8 mouse cellular contexts compared by ENCODE assay signal in the genomic region with DNA sequence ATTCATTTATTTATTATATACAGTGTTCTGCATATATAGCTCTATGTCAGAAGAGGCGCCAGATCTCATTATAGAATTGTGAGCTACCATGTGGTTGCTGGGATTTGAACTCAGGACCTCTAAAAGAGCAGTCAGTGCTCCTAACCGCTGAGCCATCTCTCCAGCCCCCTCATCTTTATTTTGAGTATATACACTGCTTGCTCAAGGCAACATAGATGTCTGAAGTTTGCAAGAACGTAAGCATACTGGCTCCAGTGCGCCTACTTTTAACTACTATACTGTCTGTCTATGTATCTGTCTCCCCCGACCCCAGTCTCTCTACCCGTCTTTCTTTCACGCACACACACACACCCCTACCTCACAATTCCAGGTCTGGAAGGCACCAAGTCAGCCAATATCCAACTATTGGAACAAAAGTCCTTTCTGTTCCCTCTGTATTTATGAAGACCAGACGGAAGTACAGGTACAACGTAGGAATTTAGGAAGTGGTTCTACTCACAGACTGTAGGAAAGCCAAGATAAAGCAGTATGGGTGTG. TPM values are rescaled to one million over a fixed set of nuclear protein-coding genes. Genes with fewer than 3 reads are reported as not detected.
DNase-seq lines count a peak whose midpoint lies in the region; ATAC-seq and TF ChIP-seq lines count a peak whose summit lies in the region.

No protein-coding gene starts in this region.

- no peak for DNase-seq in heart, adult 9 months (ENCODE audit: low spot score in 2 of 2)
- DNase-seq in MEL (ENCODE audit: low read depth, low spot score), result peak; percentile 64
- no peak for DNase-seq in midbrain, embryonic 10.5 days (ENCODE audit: low spot score)
- no peak for DNase-seq in Muller cell, postnatal 12 days (ENCODE audit: inconsistent ontology term)
- DNase-seq in thymus, postnatal 4 days, result no peak
- no peak for DNase-seq in layer of hippocampus, adult 11-12 months (ENCODE audit: low spot score)

- no peak for TF ChIP-seq RAD21 in MEL (IDR thresholded peaks at IDR 0.05; ENCODE audit: low read depth, low read length)

- peaks cover 5% of the 10 kb centered on the region; the same call in 1 of the 2 replicates for H3K4me1 ChIP-seq in heart, embryonic 11.5 days (ENCODE audit: control insufficient read depth, insufficient read depth, low read length)
- H3K4me1 ChIP-seq in MEL (ENCODE audit: control insufficient read depth in 1 of 2, insufficient read depth in 2 of 2, low read length in 2 of 2), result peaks cover 4 to 10% of the 10 kb centered on the region in 2 experiments; a peak in 3 of 4 replicates
- H3K4me1 ChIP-seq in hindbrain, embryonic 12.5 days, result peaks cover 12% of the 10 kb centered on the region
- H3K4me1 ChIP-seq in midbrain, embryonic 10.5 days, result peaks cover 18% of the 10 kb centered on the region

- TF ChIP-seq EP300 in MEL (IDR thresholded peaks at IDR 0.05; ENCODE audit: low read depth in 1 of 2, low read length in 2 of 2), result peak in 1 of 2 experiments; percentile 8; a peak in 1 of 4 replicates

- no peak for TF ChIP-seq CTCF in MEL (IDR thresholded peaks at IDR 0.05 in 2 of 3, conservative IDR thresholded peaks at IDR 0.05 in 1 of 3; ENCODE audit: control insufficient read depth in 1 of 3, insufficient read depth in 1 of 3, low read depth in 2 of 3, low read length in 3 of 3, poor library complexity in 1 of 3, severe bottlenecking in 1 of 3)

- peaks cover 30% of the 10 kb centered on the region for H3K79me2 ChIP-seq in MEL (ENCODE audit: control insufficient read depth, insufficient read depth, low read length, poor library complexity)

- WGBS in heart, embryonic 11.5 days (ENCODE audit: insufficient replicate concordance), result 57% methylated on average over 9 of the region's 9 CpGs
- 68% methylated on average over 9 of the region's 9 CpGs for WGBS in hindbrain, embryonic 12.5 days
- whole genome bisulfite sequencing in midbrain, embryonic 10.5 days, result 63% methylated on average over 9 of the region's 9 CpGs

- peak overlapping the region; percentile 39; the same call in 1 of the 2 replicates for H3K9ac ChIP-seq in heart, embryonic 11.5 days (ENCODE audit: low read depth, low read length)
- H3K9ac ChIP-seq in MEL (ENCODE audit: control insufficient read depth, low read depth, low read length, poor library complexity, severe bottlenecking), result peak overlapping the region; percentile 97
- H3K9ac ChIP-seq in hindbrain, embryonic 12.5 days, result no peak overlapping the region

- peaks cover 13% of the 10 kb centered on the region; the same call in 1 of the 2 replicates for H3K36me3 ChIP-seq in heart, embryonic 11.5 days (ENCODE audit: control insufficient read depth, insufficient read depth, low read length)
- H3K36me3 ChIP-seq in MEL (ENCODE audit: control insufficient read depth in 1 of 2, insufficient read depth in 2 of 2, low read length in 2 of 2), result peaks cover 3 to 25% of the 10 kb centered on the region in 2 experiments
- peaks cover 20% of the 10 kb centered on the region for H3K36me3 ChIP-seq in hindbrain, embryonic 12.5 days
- H3K36me3 ChIP-seq in midbrain, embryonic 10.5 days, result peaks cover 25% of the 10 kb centered on the region

- H3K27me3 ChIP-seq in heart, embryonic 11.5 days (ENCODE audit: control insufficient read depth, insufficient read depth, low read length), result no peaks in the 10 kb centered on the region
- no peaks in the 10 kb centered on the region for H3K27me3 ChIP-seq in MEL (ENCODE audit: control insufficient read depth in 1 of 2, insufficient read depth in 2 of 2, low read length in 2 of 2)
- H3K27me3 ChIP-seq in hindbrain, embryonic 12.5 days, result no peaks in the 10 kb centered on the region
- no peaks in the 10 kb centered on the region for H3K27me3 ChIP-seq in midbrain, embryonic 10.5 days (ENCODE audit: low read depth, poor library complexity, severe bottlenecking)

- H3K4me3 ChIP-seq in heart, embryonic 11.5 days (ENCODE audit: low read depth, low read length), result peak overlapping the region; percentile 92
- H3K4me3 ChIP-seq in MEL (ENCODE audit: control insufficient read depth in 1 of 2, insufficient read depth in 1 of 2, low read depth in 2 of 2, low read length in 2 of 2), result peak overlapping the region; percentile 67 to 95
- peak overlapping the region; percentile 94 for H3K4me3 ChIP-seq in hindbrain, embryonic 12.5 days
- H3K4me3 ChIP-seq in midbrain, embryonic 10.5 days, result peak overlapping the region; percentile 89

- ATAC-seq in heart, embryonic 11.5 days (replicated peaks; ENCODE audit: insufficient number of reproducible peaks, low FRiP score, low TSS enrichment), result no peak
- no peak for ATAC-seq in hindbrain, embryonic 12.5 days (ENCODE audit: low FRiP score)

- no peak overlapping the region for H3K27ac ChIP-seq in heart, embryonic 11.5 days (ENCODE audit: low read depth, low read length)
- H3K27ac ChIP-seq in MEL (ENCODE audit: control insufficient read depth, low read depth, low read length), result peak overlapping the region; percentile 22
- H3K27ac ChIP-seq in hindbrain, embryonic 12.5 days, result no peak overlapping the region
- H3K27ac ChIP-seq in midbrain, embryonic 10.5 days (replicated peaks), result peak overlapping the region; percentile 96; the same call in 1 of the 2 replicates

- H3K9me3 ChIP-seq in heart, embryonic 11.5 days (replicated peaks; ENCODE audit: control insufficient read depth, low read length), result no peaks in the 10 kb centered on the region
- H3K9me3 ChIP-seq in MEL (replicated peaks; ENCODE audit: insufficient read depth, low read length), result no peaks in the 10 kb centered on the region
- no peaks in the 10 kb centered on the region for H3K9me3 ChIP-seq in hindbrain, embryonic 12.5 days (replicated peaks)
- no peaks in the 10 kb centered on the region for H3K9me3 ChIP-seq in midbrain, embryonic 10.5 days (replicated peaks)

- no peak for TF ChIP-seq POLR2A in MEL (IDR thresholded peaks at IDR 0.05; ENCODE audit: control insufficient read depth in 1 of 2, insufficient read depth in 1 of 2, low read depth in 1 of 2, low read length in 2 of 2, poor library complexity in 1 of 2)

- H3K4me2 ChIP-seq in heart, embryonic 11.5 days, result peak overlapping the region; percentile 79
- H3K4me2 ChIP-seq in hindbrain, embryonic 12.5 days (replicated peaks), result peak overlapping the region; percentile 79

TF ChIP-seq in MEL, 35 proteins besides CTCF, POLR2A, EP300 and RAD21:
- no peak for TF ChIP-seq POLR2AphosphoS5 (IDR thresholded peaks at IDR 0.05; ENCODE audit: borderline replicate concordance, low read depth, low read length)
- TF ChIP-seq MAX (IDR thresholded peaks at IDR 0.05; ENCODE audit: low read length), result no peak
- no peak for TF ChIP-seq E2F4 (IDR thresholded peaks at IDR 0.05; ENCODE audit: borderline replicate concordance, low read depth, low read length)
- peak; percentile 96 for TF ChIP-seq TBP (IDR thresholded peaks at IDR 0.05; ENCODE audit: low read depth, low read length)
- no peak for TF ChIP-seq CHD2 (IDR thresholded peaks at IDR 0.05; ENCODE audit: low read length)

RNA-seq across cellular contexts. Expression of gene Nkapd1, which starts 0.6 kb away (rescaled TPM):
- polyA plus RNA-seq in heart, embryonic 11.5 days (2014; fragmentation: Nextera tagmentation; extraction: Ambion mirVana), result 20.2 and 21.3 TPM in 2 replicates
- total RNA-seq in MEL (2012; rRNA removed), result 8.7 and 10.4 TPM in 2 replicates
- polyA plus RNA-seq in MEL (2012; ENCODE audit: insufficient read depth in 1 of 2, insufficient read length in 2 of 2, low read depth in 1 of 2, low replicate concordance in 2 of 2, missing spikeins in 1 of 2), result 10 to 100 TPM in 1 of 2 experiments, not detected in 1; 20.2 TPM
- polyA plus RNA-seq in hindbrain, embryonic 12.5 days (2016; fragmentation: Nextera tagmentation; extraction: Ambion mirVana), result 32.9 and 34.7 TPM in 2 replicates
- polyA plus RNA-seq in midbrain, embryonic 10.5 days (2016; fragmentation: Nextera tagmentation; extraction: Ambion mirVana), result 19.9 and 20.2 TPM in 2 replicates

RNA-seq across cellular contexts. Expression of gene Pih1d2, which starts 0.7 kb away (rescaled TPM):
- polyA plus RNA-seq in heart, embryonic 11.5 days (2014; fragmentation: Nextera tagmentation; extraction: Ambion mirVana), result 1.8 and 3.1 TPM in 2 replicates
- total RNA-seq in MEL (2012; rRNA removed), result 4.9 and 5.3 TPM in 2 replicates
- polyA plus RNA-seq in MEL (2012; ENCODE audit: insufficient read depth in 1 of 2, insufficient read length in 2 of 2, low read depth in 1 of 2, low replicate concordance in 2 of 2, missing spikeins in 1 of 2), result 1 to 10 TPM in 1 of 2 experiments, not detected in 1; 4.6 TPM
- 8.4 and 8.8 TPM in 2 replicates for polyA plus RNA-seq in hindbrain, embryonic 12.5 days (2016; fragmentation: Nextera tagmentation; extraction: Ambion mirVana)
- 7.6 and 8.4 TPM in 2 replicates for polyA plus RNA-seq in midbrain, embryonic 10.5 days (2016; fragmentation: Nextera tagmentation; extraction: Ambion mirVana)

RNA-seq across cellular contexts. Expression of gene Timm8b, which starts 14.2 kb away (rescaled TPM):
- 292 and 318 TPM in 2 replicates for polyA plus RNA-seq in heart, embryonic 11.5 days (2014; fragmentation: Nextera tagmentation; extraction: Ambion mirVana)
- 227 and 247 TPM in 2 replicates for total RNA-seq in MEL (2012; rRNA removed)
- 100 to 1,000 TPM in 1 of 2 experiments, not detected in 1; 129 TPM for polyA plus RNA-seq in MEL (2012; ENCODE audit: insufficient read depth in 1 of 2, insufficient read length in 2 of 2, low read depth in 1 of 2, low replicate concordance in 2 of 2, missing spikeins in 1 of 2)
- 280 and 325 TPM in 2 replicates for polyA plus RNA-seq in hindbrain, embryonic 12.5 days (2016; fragmentation: Nextera tagmentation; extraction: Ambion mirVana)
- polyA plus RNA-seq in midbrain, embryonic 10.5 days (2016; fragmentation: Nextera tagmentation; extraction: Ambion mirVana), result 339 and 340 TPM in 2 replicates

RNA-seq across cellular contexts. Expression of gene Sdhd, which starts 14.2 kb away (rescaled TPM):
- polyA plus RNA-seq in heart, embryonic 11.5 days (2014; fragmentation: Nextera tagmentation; extraction: Ambion mirVana), result 572 and 623 TPM in 2 replicates
- total RNA-seq in MEL (2012; rRNA removed), result 312 and 340 TPM in 2 replicates
- 100 to 1,000 TPM in 1 of 2 experiments, not detected in 1; 375 TPM for polyA plus RNA-seq in MEL (2012; ENCODE audit: insufficient read depth in 1 of 2, insufficient read length in 2 of 2, low read depth in 1 of 2, low replicate concordance in 2 of 2, missing spikeins in 1 of 2)
- 208 TPM in 2 replicates for polyA plus RNA-seq in hindbrain, embryonic 12.5 days (2016; fragmentation: Nextera tagmentation; extraction: Ambion mirVana)
- polyA plus RNA-seq in midbrain, embryonic 10.5 days (2016; fragmentation: Nextera tagmentation; extraction: Ambion mirVana), result 309 and 339 TPM in 2 replicates

RNA-seq across cellular contexts. Expression of gene Dlat, which starts 41.7 kb away (rescaled TPM):
- polyA plus RNA-seq in heart, embryonic 11.5 days (2014; fragmentation: Nextera tagmentation; extraction: Ambion mirVana), result 122 and 144 TPM in 2 replicates
- 52.2 and 71.7 TPM in 2 replicates for total RNA-seq in MEL (2012; rRNA removed)
- polyA plus RNA-seq in MEL (2012; ENCODE audit: insufficient read depth in 1 of 2, insufficient read length in 2 of 2, low read depth in 1 of 2, low replicate concordance in 2 of 2, missing spikeins in 1 of 2), result 10 to 100 TPM in 1 of 2 experiments, not detected in 1; 77.4 TPM
- polyA plus RNA-seq in hindbrain, embryonic 12.5 days (2016; fragmentation: Nextera tagmentation; extraction: Ambion mirVana), result 41.5 and 54.8 TPM in 2 replicates
- 57.5 and 58.6 TPM in 2 replicates for polyA plus RNA-seq in midbrain, embryonic 10.5 days (2016; fragmentation: Nextera tagmentation; extraction: Ambion mirVana)

Comparison
In these comparisons a context has a peak if more than half of its experiments do, and no peak if none do; other contexts are left out.
1. H3K27ac ChIP-seq: peak in MEL (single experiment) and midbrain, embryonic 10.5 days (single experiment); none in heart, embryonic 11.5 days (single experiment) and hindbrain, embryonic 12.5 days (single experiment).
2. Peak in every context shown above with its lines, with median percentiles within 50 percentile points of each other: H3K4me3 ChIP-seq.